Mouse (Mus musculus) heart, adult 2 months (tissue): ENCODE measurements at regions not wholly inside any gene's neighbourhood (a gene's known extent, or its start where the extent isn't known, plus 50 kb on each side); places are given as distances from the start of the nearest gene placed in this dataset.
A peak's percentile ranks its signal among the peaks of the same experiment; 100 is the strongest.

ENCODE experiments used
- DNase-seq, 2 experiments: peaks; one replicate each; pipeline ENCODE4 v3.0.0; 2021
- H3K27ac ChIP-seq: fragments of 200-600 bp; 2 replicates; pipeline ENCODE4 v1.8.1; 2022
- H3K27me3 ChIP-seq: fragments of 200-500 bp; 2 replicates; pipeline ENCODE4 v1.6.1; 2012; ENCODE audit warnings: mild to moderate bottlenecking, low read length, inconsistent platforms, mixed read lengths; ENCODE audit not compliant: control insufficient read depth, insufficient read depth
- H3K36me3 ChIP-seq: fragments of 200-500 bp; 2 replicates; pipeline ENCODE4 v1.6.1; 2012; ENCODE audit warnings: low read length, inconsistent platforms; ENCODE audit not compliant: control insufficient read depth, insufficient read depth
- H3K4me1 ChIP-seq: fragments of 200-500 bp; 2 replicates; pipeline ENCODE4 v1.6.1; 2011; ENCODE audit warnings: low read length; ENCODE audit not compliant: control insufficient read depth, insufficient read depth
- H3K4me3 ChIP-seq: fragments of 200-600 bp; 2 replicates; pipeline ENCODE4 v1.8.1; 2022
- H3K79me2 ChIP-seq: fragments of 200-500 bp; replicated peaks from 2 replicates; pipeline ENCODE4 v1.6.1; 2012; ENCODE audit warnings: mild to moderate bottlenecking, inconsistent platforms, low read length, moderate library complexity, mixed read lengths; ENCODE audit not compliant: control insufficient read depth, insufficient read depth
- H3K9ac ChIP-seq: fragments of 200-500 bp; 2 replicates; pipeline ENCODE4 v1.6.1; 2012; ENCODE audit warnings: low read depth, mild to moderate bottlenecking, control low read depth, inconsistent platforms, low read length, mixed read lengths
- CTCF ChIP-seq: fragments of 200-600 bp; IDR thresholded peaks from 2 replicates; pipeline ENCODE4 v1.8.1; 2022; ENCODE audit warnings: antibody characterized with exemption, mild to moderate bottlenecking, moderate library complexity
- EP300 ChIP-seq: fragments of 200-500 bp; IDR thresholded peaks from 2 replicates; pipeline ENCODE4 v1.6.1; 2011; ENCODE audit warnings: low read depth, low read length, control low read depth; ENCODE audit not compliant: insufficient read depth
- POLR2A ChIP-seq: fragments of 200-500 bp; IDR thresholded peaks from 2 replicates; pipeline ENCODE4 v1.6.1; 2011; ENCODE audit warnings: mild to moderate bottlenecking, low read depth, low read length, control low read depth; ENCODE audit not compliant: insufficient read depth
- WGBS: fragments of 180-500 bp; shearing (Covaris S2); methylation state at CpG from one replicate; pipeline ENCODE4 v1.1.7; 2018; 5-methylcytosine and 5-hydroxymethylcytosine counted together
- intact Hi-C: fragments of 180-260 bp; cut with DNase I; formaldehyde crosslinking; loops from one replicate; pipeline ENCODE4 v1.15.1; 2025

DNA sequence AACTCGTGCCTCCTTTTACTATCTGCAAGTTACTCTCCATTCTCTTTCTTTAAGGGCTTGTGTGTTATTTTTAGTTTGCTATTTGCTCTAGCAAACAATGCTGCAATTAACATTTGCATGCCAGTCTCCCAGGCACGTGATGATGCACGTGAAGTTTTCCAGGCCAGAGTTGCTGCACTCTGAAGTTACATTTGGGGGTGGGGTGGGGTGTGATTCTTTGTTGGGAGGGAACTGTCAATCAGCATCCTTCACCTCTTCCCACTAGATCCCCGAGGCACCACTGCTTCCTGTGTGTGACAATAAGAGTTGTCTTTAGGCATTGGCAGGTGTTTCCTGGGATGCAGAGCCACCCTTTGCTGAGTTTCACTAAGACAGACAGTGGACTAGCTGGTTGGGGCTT, 90.6 kb upstream of the Mkln1 start:
- Histone ChIP-seq H3K27ac (no peak overlapping the region), H3K4me3 (no peak overlapping the region), H3K4me1 (peaks cover 2% of the 10 kb centered on the region), H3K9ac (no peak overlapping the region), H3K79me2 (no peaks in the 10 kb centered on the region), H3K27me3 (no peaks in the 10 kb centered on the region), H3K36me3 (peaks cover 2% of the 10 kb centered on the region; the same call in 1 of the 2 replicates)
- 11% methylated on average over 4 of the region's 4 CpGs for WGBS
- DNase-seq: peak in 1 of 2 experiments; percentile 36
- TF ChIP-seq POLR2A: no peak
- peak; percentile 51; the same call in 1 of the 2 replicates for TF ChIP-seq EP300
- no peak for TF ChIP-seq CTCF
- intact Hi-C loops: no loop called here

DNA sequence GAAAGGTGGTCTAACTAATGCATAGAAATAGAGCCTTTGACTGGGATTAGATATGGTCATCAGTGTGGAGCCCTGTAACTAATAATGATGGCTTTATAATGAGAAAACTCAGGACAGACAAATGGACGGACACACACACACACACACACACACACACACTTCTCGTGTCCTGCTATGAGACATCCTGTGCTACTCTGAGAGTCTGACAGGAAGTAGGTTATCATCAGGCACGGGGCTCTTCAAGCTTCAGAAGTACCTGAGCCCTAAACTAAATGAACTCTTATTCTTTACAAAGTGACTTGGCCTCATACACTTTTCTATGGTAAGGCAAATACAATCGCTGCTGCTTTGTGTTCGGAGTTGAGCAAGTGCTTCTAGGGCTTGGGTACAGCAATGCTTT, 87.9 kb upstream of the Mkln1 start:
- no peak for DNase-seq
- no peaks in the 10 kb centered on the region for H3K79me2 ChIP-seq
- H3K36me3 ChIP-seq: peaks cover 14% of the 10 kb centered on the region
- H3K27me3 ChIP-seq: no peaks in the 10 kb centered on the region
- no peak overlapping the region for H3K27ac ChIP-seq
- intact Hi-C loops: loop anchor here (10.0 kb wide), 1 partner anchor 236 kb away; no protein-coding TSS in a partner anchor
- TF ChIP-seq POLR2A (no peak), CTCF (no peak), EP300 (no peak)
- H3K4me3 ChIP-seq: no peak overlapping the region
- 64% methylated on average over 5 of the region's 5 CpGs for WGBS
- H3K9ac ChIP-seq: no peak overlapping the region
- peaks cover 8% of the 10 kb centered on the region for H3K4me1 ChIP-seq

GRCm38 (mm10) chr6:31313869-31314470, 84.6 kb upstream of the Mkln1 start:
- no peak overlapping the region for H3K4me3 ChIP-seq
- peak overlapping the region; percentile 51 for H3K27ac ChIP-seq
- intact Hi-C loops: loop anchor here (10.0 kb wide), 1 partner anchor 239 kb away; no protein-coding TSS in a partner anchor
- peaks cover 14% of the 10 kb centered on the region for H3K36me3 ChIP-seq
- 11% methylated on average over 5 of the region's 5 CpGs for WGBS
- H3K79me2 ChIP-seq: no peaks in the 10 kb centered on the region
- no peaks in the 10 kb centered on the region for H3K27me3 ChIP-seq
- TF ChIP-seq EP300 (no peak), CTCF (no peak), POLR2A (no peak)
- DNase-seq: no peak
- H3K9ac ChIP-seq: no peak overlapping the region
- peaks cover 22% of the 10 kb centered on the region for H3K4me1 ChIP-seq

DNA sequence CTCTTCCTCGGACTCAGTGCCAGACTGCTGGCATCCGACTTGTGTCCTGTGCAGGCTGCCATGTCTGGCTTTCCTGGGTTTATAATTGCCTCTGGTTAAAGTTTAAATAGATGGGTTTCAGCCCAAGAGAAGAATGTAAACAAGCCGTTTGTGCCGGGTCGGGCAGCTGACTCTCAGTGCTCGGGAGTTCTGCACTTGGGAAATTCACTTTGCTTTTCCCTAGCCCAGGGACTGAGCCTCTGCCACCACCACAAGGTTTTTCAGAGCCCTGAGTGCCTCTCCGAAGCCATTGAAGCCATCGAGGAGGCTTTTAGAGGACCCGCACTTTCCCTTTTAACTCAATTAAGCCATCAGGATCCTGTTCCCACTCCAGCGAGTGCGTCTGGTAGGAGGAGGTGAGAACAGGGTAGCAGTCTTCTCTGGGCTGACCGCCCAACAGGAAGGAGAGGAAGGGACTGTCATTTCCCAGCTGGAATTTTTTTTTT, 80.8 kb upstream of the Mkln1 start:
- intact Hi-C loops: loop anchor here (1.0 to 10.0 kb wide), 3 partner anchors 35 to 243 kb away; no protein-coding TSS in a partner anchor

DNA sequence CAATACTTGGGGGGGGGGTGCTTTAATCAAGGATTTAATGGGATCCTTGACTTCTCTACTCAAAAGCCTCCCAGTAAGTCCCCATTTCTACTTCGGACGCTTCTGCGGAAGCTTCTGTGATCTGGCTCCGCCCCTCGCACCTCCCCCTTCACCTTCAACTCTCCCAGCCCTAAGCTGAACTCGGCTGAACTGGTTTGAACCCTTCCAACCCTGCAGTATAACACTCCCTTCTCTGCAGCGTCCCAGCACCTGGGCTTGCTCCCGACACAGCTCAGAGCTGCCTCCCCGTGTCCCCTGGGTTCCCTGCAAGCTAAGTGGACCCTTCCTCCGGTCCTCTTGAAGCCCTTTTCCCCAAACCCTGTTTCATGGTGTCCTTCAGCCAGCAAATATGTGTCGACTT, 80.0 kb upstream of the Mkln1 start:
- DNase-seq: peak; percentile 80 to 85
- 2% methylated on average over 11 of the region's 11 CpGs for WGBS
- Histone ChIP-seq H3K27me3 (no peaks in the 10 kb centered on the region), H3K27ac (peak overlapping the region; percentile 88), H3K4me1 (peaks cover 43% of the 10 kb centered on the region), H3K9ac (peak overlapping the region; percentile 4), H3K36me3 (peaks cover 21% of the 10 kb centered on the region), H3K79me2 (no peaks in the 10 kb centered on the region), H3K4me3 (peak overlapping the region; percentile 25)
- TF ChIP-seq POLR2A: peak; percentile 72
- peak; percentile 73 for TF ChIP-seq CTCF
- TF ChIP-seq EP300: peak; percentile 90; the same call in 1 of the 2 replicates
- intact Hi-C loops: loop anchor here (1.0 to 10.0 kb wide), 3 partner anchors 36 to 244 kb away; no protein-coding TSS in a partner anchor

More for the DNA sequence above, 80.8 kb upstream of the Mkln1 start:
- DNase-seq: peak; percentile 71 to 73
- Histone ChIP-seq H3K27me3 (no peaks in the 10 kb centered on the region), H3K9ac (no peak overlapping the region), H3K79me2 (no peaks in the 10 kb centered on the region), H3K36me3 (peaks cover 19% of the 10 kb centered on the region), H3K4me1 (peaks cover 41% of the 10 kb centered on the region), H3K27ac (peak overlapping the region; percentile 88), H3K4me3 (peak overlapping the region; percentile 25; the same call in 1 of the 2 replicates)
- peak; percentile 86 for TF ChIP-seq EP300
- TF ChIP-seq CTCF: no peak
- TF ChIP-seq POLR2A: no peak
- 27% methylated on average over 12 of the region's 12 CpGs for WGBS

GRCm38 (mm10) chr6:31319431-31319830, 79.1 kb upstream of the Mkln1 start:
- intact Hi-C loops: loop anchor here (5.0 to 10.0 kb wide), 2 partner anchors 37 to 245 kb away; no protein-coding TSS in a partner anchor
- TF ChIP-seq EP300 (no peak), CTCF (no peak), POLR2A (no peak)

More at GRCm38 (mm10) chr6:31319431-31319830, 79.1 kb upstream of the Mkln1 start:
- no peaks in the 10 kb centered on the region for H3K27me3 ChIP-seq
- no peaks in the 10 kb centered on the region for H3K79me2 ChIP-seq
- H3K4me3 ChIP-seq: no peak overlapping the region
- peaks cover 13% of the 10 kb centered on the region for H3K36me3 ChIP-seq
- no peak for DNase-seq
- WGBS: 56% methylated on average over 2 of the region's 2 CpGs
- peak overlapping the region; percentile 88 for H3K27ac ChIP-seq
- peaks cover 38% of the 10 kb centered on the region for H3K4me1 ChIP-seq
- H3K9ac ChIP-seq: no peak overlapping the region
